Mouse (Mus musculus) layer of hippocampus, postnatal 10 days (tissue): ENCODE measurements at regions not wholly inside any gene's neighbourhood (a gene's known extent, or its start where the extent isn't known, plus 50 kb on each side); places are given as distances from the start of the nearest gene placed in this dataset.
A peak's percentile ranks its signal among the peaks of the same experiment; 100 is the strongest.

Experiments
- DNase-seq, 2 experiments: peaks; one replicate each; pipeline ENCODE4 v3.0.0; 2021; ENCODE audit warnings: low spot score in 2 of 2

DNA sequence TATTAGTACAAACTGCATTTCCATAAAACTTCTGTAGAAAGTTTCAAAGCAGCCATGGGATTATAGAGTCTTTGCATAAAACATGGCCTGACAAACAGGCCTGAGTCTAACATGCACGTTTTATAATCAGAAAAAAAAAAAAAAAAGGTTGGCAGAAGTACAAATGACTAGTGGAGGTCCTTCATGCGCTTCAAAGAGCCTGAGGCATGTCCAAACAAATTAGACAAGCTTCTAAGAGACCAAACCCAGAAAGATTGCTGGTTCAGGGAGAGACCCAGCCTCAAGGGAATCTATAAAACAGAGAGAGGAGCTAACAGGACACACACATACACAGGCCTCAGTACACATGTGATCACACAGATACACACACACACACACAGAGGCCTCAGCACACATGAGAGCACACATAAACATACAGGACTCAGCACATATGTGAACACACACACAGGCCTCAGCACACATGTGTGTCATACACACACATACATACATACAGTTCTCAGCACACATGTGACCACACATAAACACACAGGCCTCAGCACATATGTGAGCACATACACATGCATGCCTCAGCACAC lies 57.0 kb upstream of the Gnaq start:
- DNase-seq: no peak

DNA sequence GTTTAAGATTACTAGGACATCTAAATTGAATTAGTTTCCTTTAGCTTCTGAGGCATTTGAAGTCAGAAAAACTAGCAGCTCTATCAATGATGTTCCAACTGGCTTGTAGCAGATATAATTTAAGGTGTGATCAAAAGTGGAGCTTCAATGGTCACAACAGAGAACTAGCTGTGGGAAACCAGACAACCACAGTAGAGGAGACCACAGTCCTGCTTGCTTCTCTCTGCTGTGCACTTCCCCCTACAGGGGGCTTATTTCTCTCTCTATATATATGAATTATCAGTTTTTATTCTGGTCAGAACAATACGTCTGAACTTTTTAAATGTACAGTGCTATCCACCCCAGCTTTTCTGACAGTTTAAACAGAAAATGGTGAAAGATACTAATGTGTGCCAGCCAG lies 57.6 kb upstream of the Gnaq start:
- DNase-seq: no peak

DNA sequence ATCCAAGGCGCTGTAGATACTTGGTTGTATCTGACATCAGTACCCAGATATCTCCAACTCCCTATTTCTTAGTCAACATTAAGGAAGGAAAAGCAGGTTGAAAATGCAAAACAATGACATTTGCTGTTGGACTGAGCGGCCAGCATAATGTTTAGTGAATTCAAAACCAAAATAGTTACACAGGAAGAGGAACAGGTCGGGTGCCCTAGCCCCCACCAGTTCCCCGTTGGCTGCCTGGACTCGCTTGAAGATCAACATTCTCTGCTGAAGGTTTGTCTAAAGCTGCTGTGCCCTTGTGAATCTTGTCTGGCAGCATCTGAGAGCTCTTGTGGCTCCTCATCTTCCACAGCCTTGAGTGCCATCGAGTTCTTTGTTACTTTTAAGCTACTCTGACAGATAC lies 65.3 kb upstream of the Gnaq start:
- DNase-seq: no peak

DNA sequence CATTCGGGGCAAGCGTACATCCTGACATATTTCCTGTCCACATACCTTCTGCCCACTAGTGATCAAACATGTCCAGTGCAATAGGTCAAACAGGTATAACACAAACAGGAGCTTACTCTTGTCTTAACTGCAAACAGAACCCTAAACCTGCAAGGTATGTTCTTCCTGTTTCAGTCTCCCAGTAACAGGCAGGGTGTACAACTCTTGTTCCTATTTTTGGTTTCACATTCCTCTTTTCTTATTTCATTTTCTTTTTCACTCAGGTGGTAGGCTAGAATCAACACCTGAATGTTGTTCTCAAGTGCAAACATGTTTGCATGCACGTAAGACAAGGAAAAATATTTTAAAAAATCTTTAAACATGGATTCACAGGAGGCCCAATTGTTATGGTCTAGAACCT lies 67.7 kb upstream of the Gnaq start:
- DNase-seq: no peak

DNA sequence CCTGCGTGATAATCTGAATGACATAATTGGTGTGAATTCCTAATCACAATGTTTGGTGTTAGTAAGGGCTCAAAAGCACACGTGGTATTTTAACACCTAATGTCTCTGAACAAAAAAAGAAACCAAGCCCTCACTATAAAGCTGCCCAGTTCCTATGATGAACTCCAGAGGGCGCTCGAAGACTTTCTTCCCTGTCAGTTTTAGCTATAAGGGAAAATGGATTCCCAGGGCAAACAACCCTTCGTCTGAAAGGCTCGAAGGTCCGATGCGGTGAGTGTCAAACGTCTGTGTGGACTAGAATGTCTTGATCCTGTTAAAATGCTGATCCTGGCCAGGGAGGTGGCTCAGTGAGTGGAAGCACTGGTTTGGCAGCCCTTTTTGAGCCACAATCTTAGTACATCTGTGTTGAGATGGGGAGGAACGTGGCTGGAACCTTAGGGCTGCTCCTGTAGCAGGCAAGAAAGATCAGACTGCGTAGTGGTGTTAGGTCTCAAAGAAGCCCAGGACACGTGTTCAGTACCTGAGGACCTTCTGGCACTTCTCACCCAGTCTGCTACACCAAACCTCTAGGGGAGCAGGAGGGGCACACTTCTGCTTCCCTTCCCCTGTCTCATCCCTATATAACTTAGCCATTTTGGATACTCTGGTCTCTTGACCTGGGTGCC lies 68.6 kb upstream of the Gnaq start:
- peak; percentile 85 to 89 for DNase-seq

DNA sequence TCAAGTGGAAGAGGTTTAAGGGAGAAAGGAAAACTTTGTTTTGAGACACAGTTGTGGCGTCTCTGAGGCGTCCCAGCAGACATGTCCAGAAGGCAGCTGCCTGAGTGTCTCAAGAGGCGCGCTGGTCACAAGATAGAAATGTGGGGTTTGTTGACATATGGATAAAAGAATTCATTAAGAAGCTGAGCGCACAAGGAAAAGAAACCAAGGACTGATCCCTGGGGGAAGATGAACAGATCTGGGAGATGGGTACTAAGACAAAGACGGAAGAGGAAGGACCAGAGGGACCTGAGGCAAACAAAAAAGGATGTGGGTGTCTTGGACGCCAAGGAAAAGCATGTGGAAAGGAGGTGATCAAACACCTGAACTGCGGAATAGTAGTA lies 69.1 kb upstream of the Gnaq start:
- no peak for DNase-seq

DNA sequence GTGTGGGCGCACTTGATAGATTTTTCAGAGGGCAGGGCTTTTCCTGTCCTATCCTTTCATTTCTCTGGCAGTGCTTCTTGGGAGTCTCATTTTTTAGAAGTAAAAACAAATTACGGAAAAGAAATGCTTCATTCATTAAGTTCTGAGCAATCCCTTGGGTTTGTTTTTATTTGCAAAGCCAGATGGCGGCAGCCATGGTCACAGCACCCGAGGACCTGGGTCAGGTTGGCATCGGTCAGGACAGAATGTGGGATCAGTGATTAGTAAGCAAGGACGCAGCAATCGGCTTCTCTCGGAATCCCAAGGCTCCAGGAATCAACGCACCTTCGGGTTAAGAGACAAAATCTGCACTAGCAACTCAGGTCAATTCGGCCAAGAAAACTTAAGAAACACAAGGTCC lies 70.8 kb upstream of the Gnaq start:
- no peak for DNase-seq

DNA sequence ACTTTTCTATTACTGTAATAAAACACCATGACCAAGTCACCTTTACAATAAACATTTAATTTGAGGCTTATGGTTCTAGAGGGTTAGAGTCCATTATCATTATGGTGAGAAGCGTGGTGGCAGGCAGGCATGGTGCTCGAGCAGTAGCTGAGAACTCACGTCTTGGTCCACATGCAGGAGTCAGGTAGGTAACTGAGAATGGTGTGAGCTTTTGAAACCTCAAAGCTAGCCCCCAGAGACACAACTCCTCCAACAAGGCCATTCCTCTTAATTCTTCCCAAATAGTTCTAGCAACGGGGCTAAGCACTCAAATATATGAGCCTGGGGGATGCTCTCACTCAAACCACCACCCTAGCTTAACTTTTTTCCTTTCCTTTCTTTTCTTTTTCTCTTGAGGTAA lies 73.6 kb upstream of the Gnaq start:
- DNase-seq: no peak

DNA sequence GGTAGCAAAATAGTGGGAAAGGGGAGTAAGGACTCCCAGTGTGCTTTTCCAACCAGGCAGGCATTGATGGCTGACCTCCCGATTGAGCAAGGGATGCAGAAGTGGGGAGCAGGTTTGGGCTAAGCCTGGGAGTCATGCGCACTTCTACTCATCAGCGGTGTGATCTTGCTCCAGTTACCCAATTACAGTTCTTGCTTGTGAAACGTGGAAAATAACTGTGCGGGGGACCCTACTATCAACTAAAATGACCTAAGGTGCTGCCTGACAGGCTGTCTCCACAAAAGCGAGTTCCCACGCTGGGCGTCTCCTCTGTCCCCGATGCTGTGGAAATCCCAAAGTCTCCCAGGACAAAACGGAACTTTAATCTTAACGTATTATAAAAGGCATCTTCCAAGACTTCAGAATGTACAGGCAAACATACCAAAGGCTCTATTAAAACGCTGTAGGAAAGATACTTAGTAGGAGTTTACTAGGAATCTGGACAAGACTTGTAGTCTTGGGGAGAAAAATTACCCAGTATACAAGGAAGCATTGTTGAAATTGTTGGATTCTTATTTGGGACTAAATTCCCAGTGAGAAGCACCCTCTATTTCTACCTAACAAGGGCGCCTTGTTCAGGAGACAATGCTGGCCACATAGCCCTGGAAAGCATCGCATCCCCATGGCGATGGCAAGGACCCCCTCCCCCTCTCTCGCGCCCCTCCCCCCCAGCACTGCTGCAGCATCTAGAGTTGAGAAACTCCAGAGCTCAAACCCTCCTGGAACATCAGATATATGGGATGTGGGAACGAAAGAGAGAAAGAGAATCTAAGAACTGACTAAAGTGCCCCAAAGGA lies 65.6 kb upstream of the Cep78 start:
- peak; percentile 41 to 47 for DNase-seq

DNA sequence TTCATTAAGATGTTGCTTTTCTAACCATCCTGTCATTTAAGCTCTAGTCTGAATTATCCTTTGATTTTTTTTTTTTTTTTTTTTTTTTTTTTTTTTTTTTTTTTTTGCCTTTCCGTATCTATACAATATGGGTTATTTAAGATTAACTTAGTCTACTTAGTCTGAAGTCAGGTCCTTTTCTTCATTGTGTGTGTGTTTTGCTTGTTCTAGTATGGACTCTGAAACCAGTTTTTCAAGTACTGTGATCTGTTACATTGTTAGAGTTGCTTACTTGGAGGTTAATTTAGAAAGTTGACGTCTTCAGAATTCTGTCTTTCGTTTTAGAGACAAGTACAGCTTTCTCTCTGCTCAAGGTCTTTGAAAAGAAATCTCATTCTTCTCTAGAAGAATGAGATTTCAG lies 64.9 kb upstream of the Cep78 start:
- no peak for DNase-seq

DNA sequence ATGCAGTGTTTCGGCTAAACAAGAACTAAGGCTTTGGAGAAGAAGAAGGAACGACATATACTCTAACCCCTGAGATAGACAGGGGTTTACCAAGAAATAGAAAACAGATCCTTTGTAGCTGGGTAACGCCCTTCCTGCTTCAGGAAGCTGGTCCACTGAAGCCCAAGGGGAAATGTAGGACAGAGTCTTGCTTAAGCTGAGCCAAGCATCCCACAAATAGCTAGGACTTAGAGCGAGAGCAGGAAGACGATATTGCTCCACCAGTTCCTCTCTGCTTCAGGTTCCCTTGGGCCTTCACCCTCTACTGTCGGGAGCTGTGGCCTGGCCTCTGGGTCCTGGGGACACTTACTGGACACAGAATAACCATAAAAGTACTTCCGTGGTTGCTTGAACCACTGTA lies 62.2 kb upstream of the Cep78 start:
- DNase-seq: no peak

DNA sequence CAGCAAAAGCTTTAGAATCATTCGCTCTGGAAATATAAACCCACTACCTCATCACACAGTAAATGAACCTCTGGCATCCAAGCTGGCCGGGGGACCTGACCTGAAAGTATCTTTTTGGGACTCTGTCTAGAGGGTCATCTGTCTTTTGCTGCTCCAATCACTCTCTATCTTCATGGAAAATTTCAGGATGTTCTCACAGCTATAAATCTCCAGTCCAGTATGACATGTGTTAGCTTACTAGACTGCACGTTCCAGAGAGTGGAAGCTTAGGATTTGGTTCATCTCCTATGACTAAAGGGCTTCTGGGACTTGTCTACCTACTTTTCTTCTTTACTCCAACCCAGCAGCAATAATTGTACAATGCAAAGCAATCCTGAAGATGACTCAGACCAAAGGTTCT lies 60.5 kb upstream of the Cep78 start:
- no peak for DNase-seq

DNA sequence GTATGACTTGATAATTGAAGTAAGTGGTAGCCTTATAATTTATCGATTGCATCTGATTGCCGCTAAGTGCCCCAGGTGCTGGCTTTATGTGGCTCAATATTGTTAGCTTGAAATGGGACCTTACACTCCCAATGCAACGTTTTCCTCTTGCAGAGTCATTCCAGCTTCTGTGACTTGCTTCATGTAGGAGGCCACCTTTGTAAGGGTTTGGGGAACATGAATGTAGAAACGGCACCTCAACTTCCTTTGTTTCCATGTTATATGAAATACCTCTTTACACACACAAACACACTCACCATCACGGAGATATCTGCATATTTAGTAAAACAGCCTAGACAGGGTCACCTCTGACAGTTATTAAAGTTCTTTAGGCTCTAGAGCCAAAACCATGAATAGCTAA lies 59.4 kb upstream of the Cep78 start:
- no peak for DNase-seq

DNA sequence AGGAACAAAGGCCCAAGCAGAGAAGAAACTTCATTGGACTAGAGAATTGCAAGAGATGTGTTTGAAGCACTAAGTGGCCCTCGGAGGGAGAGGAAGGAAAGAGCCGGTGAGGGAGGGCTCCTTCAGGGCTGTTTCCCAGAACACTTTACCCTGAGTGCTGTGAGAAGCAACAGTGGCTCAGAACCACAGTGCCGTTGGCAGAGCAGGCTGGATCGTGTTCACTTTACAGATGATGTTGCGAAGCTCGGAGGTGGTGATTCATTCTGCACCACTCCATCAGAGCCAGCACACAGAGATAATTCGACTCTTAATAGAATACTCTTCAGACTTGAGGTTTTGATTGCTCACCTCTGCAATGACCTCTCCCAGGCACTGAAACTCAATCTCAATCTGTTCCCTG lies 58.2 kb upstream of the Cep78 start:
- DNase-seq: no peak

DNA sequence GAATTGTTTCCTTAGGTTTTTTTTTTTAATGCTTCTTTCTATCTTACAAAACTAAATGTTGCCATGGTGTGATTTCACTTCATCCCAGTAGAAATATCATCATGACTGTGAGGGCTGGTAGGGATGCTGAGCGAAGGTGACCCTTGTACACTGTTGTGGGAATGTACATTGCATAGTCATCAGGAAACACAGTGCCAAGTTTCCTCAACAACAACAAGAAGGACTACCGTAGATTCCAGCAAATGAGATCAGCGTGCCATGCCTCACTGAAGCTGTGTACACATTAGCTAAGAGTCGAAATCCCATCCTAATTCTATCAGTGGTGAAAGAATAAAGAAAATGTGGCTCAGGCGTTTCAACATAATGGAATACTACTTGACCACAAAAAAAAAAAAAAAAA lies 57.1 kb upstream of the Cep78 start:
- DNase-seq: no peak

DNA sequence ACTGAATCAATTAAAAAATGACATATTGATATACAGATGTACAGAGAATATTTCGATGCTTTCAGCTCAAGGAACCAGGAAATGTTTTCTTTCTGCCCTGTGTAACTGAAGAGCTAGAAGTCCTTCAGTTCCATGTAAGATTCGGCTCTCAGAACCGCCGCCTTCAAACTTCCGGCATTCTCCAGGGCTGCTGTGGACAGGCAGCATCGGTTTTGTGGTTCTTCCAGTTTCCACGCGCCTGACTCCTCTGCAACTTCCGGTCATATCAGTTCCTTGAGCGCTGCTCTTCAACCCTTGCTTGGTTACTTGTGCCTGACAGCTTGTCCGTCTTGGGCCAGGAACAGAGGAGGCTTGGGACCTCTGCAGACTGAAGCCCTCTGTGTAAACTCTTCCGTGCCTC lies 53.0 kb upstream of the Cep78 start:
- no peak for DNase-seq
